Mouse (Mus musculus) spleen, adult 12 weeks (tissue): ENCODE data around the gene Fcna.

ENCODE experiments used
- DNase-seq: peaks from one replicate; pipeline ENCODE4 v3.0.0; 2022; ENCODE audit warnings: low spot score

Fcna gene

GRCm38 (mm10) chr2:25627811-25628210, at the start of gene Fcna:
Fcna (minus strand) TSS chr2:25628030.
- DNase-seq = no peak

- no peak for DNase-seq
Measured at GRCm38 (mm10) chr2:25676486-25676885, 48.7 kb upstream of the Fcna start, which contains the start of gene Lcn6. Lcn6 (plus strand) TSS chr2:25676786.

GRCm38 (mm10) chr2:25666516-25666915, 38.7 kb upstream of the Fcna start:
- DNase-seq = no peak

- DNase-seq = no peak
Measured at GRCm38 (mm10) chr2:25664125-25664524, 36.3 kb upstream of the Fcna start.

GRCm38 (mm10) chr2:25663511-25663910, 35.7 kb upstream of the Fcna start:
- DNase-seq = peak; percentile 9

- no peak for DNase-seq
Measured at GRCm38 (mm10) chr2:25661245-25661970, 33.6 kb upstream of the Fcna start.

GRCm38 (mm10) chr2:25660279-25660678, 32.4 kb upstream of the Fcna start:
- DNase-seq = no peak

GRCm38 (mm10) chr2:25657652-25658051, 29.8 kb upstream of the Fcna start, which contains the start of gene Lcn5:
Lcn5 (plus strand) TSS chr2:25657952.
- no peak for DNase-seq

- DNase-seq = no peak
Measured at GRCm38 (mm10) chr2:25657246-25657645, 29.4 kb upstream of the Fcna start.

- DNase-seq = no peak
Measured at GRCm38 (mm10) chr2:25656691-25657090, 28.9 kb upstream of the Fcna start.

- no peak for DNase-seq
Measured at GRCm38 (mm10) chr2:25654502-25654901, 26.7 kb upstream of the Fcna start.

- DNase-seq = no peak
Measured at GRCm38 (mm10) chr2:25652902-25653301, 25.1 kb upstream of the Fcna start, which contains the start of gene Lcn8. Lcn8 (plus strand) TSS chr2:25653120.

GRCm38 (mm10) chr2:25639890-25640289, 12.1 kb upstream of the Fcna start:
- DNase-seq = no peak

GRCm38 (mm10) chr2:25634046-25634445, 6.2 kb upstream of the Fcna start:
- DNase-seq = no peak

- DNase-seq = no peak
Measured at GRCm38 (mm10) chr2:25633616-25634015, 5.8 kb upstream of the Fcna start.

- DNase-seq = no peak
Measured at GRCm38 (mm10) chr2:25628738-25629137, 908 bp upstream of the Fcna start.

GRCm38 (mm10) chr2:25625986-25626385, 1.8 kb downstream of the Fcna start:
- DNase-seq = no peak

GRCm38 (mm10) chr2:25621229-25622200, 6.3 kb downstream of the Fcna start, which contains the start of gene Tmem141:
Tmem141 (minus strand) TSS chr2:25622005.
- DNase-seq = peak; percentile 18

GRCm38 (mm10) chr2:25620852-25621228, 7.0 kb downstream of the Fcna start:
- no peak for DNase-seq

GRCm38 (mm10) chr2:25620386-25620785, 7.4 kb downstream of the Fcna start:
- no peak for DNase-seq

- DNase-seq = no peak
Measured at GRCm38 (mm10) chr2:25617578-25617977, 10.3 kb downstream of the Fcna start, which contains the start of gene Ccdc183. Ccdc183 (minus strand) TSS chr2:25617678.

- no peak for DNase-seq
Measured at GRCm38 (mm10) chr2:25616398-25616797, 11.4 kb downstream of the Fcna start.

- DNase-seq = no peak
Measured at GRCm38 (mm10) chr2:25608671-25609070, 19.2 kb downstream of the Fcna start.
